Mouse (Mus musculus) 3T3-L1 (cell line): ENCODE measurements around the gene Mgat4e.

Experiments
- DNase-seq: peaks from one replicate; pipeline ENCODE4 v3.0.0-alpha.2; 2015; ENCODE audit warnings: low read depth, low spot score

Mgat4e gene

DNA sequence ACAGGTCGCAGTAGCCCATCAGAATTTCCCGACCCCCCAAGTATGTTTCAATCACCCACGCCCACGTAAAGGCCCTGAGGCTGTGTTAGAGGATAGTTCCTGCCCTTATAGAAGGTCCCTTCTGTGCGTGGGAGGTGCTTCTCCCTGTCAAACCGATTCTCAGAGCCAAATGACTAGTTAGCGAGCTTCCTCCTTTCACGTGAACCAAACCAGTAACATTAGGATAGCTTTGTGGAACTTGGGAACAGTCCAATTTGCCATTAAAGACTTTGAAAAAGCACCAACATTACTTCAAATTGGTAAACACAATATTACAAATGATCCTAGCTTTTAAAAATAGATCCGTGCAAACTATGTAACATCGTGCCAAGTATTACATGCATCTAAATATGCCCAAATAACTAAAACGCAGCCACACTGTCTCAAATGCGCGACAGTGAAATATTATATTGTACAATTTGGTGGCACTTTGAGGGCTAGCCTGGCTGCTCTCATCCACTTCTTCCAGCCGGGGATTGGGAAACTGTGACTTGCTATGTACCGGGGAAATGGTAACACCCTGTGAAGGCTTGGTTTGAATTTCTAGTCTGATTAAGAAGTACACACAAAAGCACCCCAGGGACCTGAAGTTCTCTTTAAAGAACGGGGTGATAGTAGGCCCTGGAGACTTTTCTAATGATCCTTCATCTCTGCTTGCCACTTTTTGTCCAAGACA lies 35.4 kb downstream of the Mgat4e start:
- no peak for DNase-seq

DNA sequence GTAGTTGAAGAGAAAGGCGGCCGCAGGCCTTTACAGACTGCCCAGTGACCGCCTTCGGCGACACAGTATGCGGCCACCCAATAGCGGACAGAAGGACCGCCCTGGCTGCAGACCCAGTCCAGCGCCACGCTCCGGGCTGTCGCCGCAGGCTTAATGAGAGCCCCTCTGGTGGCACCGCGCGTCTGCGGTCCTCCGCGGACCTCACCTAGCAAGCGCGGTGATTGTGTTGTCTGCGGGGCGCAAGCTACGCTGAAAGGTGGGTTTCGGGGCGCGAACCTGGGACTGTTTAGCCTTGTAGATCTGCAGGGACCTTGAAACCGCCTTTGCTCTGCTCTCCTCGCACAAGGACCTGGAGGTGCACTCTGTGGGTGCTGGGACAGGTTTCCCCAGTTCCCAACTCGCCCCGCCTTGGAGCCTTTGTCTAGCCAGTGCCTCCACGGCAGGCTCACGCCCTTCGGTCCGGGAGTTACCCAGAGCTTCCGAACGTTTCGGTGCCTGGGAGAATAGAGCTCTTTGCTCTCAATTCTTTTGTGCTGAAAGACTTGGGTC lies 36.1 kb downstream of the Mgat4e start:
- DNase-seq, result no peak

- no peak for DNase-seq
Observed at GRCm38 (mm10) chr1:134512584-134512983, 36.9 kb downstream of the Mgat4e start.

GRCm38 (mm10) chr1:134512183-134512582 lies 37.3 kb downstream of the Mgat4e start:
- no peak for DNase-seq

GRCm38 (mm10) chr1:134510018-134510417 lies 39.5 kb downstream of the Mgat4e start:
- no peak for DNase-seq

GRCm38 (mm10) chr1:134506201-134506600 lies 43.3 kb downstream of the Mgat4e start:
- DNase-seq, result no peak

DNA sequence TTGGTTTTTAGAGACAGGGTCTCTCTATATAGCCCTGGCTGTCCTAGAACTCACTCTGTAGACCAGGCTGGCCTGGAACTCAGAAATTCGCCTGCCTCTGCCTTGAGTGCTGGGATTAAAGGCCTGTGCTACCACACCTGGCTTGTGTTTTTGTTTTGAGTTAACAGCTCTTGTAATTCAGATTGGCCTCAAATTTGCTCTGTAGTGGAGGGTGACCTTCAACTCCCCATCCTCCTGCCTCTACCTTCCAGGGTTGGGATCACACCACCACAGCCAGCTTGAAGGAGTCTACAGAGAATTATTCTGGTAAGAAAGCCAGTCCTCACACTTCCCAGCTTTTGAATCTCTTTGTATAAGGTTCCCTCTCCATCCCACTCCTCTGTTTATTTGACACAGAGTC lies 48.6 kb downstream of the Mgat4e start:
- no peak for DNase-seq

DNA sequence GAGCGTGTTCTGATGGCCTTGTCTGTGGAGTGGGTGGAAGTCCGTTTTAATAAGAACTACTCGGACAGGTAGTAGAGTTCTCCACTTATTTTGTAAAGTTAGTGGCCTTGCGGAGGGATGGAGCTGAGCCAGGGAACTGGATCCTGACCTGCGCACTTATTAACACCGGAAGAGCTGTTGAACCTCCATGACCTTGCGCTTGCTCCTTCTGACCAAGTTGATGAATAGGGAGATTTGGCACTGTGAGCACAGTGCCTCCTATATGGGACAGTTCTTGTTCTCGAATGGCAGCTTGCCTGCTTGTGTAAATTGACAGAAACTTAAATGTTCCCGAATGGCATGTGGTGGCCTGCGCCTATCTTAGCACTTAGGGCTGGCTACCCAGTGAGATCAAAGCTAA lies 53.5 kb downstream of the Mgat4e start:
- no peak for DNase-seq

DNA sequence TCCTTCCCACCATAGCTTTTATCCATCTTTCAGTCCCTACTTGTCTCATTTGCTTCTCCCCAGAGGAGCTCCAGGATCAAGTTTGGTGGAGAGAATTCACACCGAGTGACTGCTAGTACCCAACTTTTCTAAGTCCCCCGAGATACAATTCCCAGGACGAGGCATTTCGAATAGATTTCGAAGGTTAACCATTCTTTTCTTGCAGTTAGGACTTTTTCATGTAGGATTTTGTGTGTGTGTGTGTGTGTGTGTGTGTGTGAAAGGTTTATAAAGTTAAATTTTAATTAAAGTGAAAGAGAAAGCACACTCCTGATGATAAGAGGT lies 54.3 kb downstream of the Mgat4e start:
- DNase-seq, result peak; percentile 64

- DNase-seq, result peak; percentile 98
Observed at GRCm38 (mm10) chr1:134494428-134495215, 54.9 kb downstream of the Mgat4e start, which contains the start of gene Rabif. Gene Rabif, plus strand, starts transcription at chr1:134494648.

GRCm38 (mm10) chr1:134493956-134494355 lies 55.5 kb downstream of the Mgat4e start:
- no peak for DNase-seq

- peak; percentile 66 for DNase-seq
Observed at GRCm38 (mm10) chr1:134493496-134493895, 56.0 kb downstream of the Mgat4e start.

- DNase-seq, result no peak
Observed at GRCm38 (mm10) chr1:134492276-134492675, 57.2 kb downstream of the Mgat4e start.
